In the genomic region with DNA sequence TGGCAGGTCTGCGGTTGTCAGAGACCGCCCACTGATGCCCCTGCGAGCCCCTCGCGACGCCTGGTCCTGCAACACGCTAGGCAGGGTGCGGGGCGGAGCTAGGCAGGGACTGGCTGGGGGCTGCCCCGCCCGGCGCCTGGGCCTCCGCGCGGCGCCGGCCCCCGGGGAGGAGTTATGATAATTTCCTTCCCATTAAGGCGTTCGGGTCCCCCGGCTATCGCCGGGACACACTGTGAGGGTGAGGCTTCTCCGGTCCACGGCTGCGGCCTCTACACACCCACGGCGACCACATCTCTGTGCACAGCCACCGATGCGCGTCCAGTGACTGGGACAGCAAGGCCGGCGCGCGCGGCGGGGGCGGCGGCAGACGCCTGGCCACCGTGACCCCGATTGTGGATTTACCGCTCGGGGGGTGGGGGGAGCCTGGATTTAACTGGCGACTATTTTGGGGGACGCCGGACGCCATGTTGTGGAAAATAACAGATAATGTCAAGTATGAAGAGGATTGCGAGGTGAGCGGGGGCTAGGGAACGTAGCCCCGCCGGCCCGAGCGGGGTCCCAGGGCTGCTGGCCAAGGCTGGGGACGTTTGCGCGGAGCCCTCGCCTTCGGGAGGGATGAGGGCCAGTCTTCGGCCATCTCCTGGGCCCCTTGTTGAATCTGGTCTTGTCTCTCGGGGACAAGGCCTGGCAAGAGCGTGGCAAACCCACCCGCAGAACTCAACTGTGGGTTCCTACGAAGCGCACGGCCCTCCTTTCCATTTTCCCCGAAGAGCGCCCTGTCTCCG, we compare ENCODE assay signal across 8 mouse cellular contexts. TPM values are rescaled to one million over a fixed set of nuclear protein-coding genes. Genes with fewer than 3 reads are reported as not detected.
DNase-seq lines count a peak whose midpoint lies in the region; ATAC-seq lines count a peak whose summit lies in the region.

Tfap2c (plus strand) TSS at position 223 of the 785 bp plus-strand sequence.

- peaks cover 85% of the 10 kb centered on the region for H3K27me3 ChIP-seq in forebrain, embryonic 11.5 days (ENCODE audit: control insufficient read depth, insufficient read depth, low read length)
- H3K27me3 ChIP-seq in kidney, embryonic 14.5 days (ENCODE audit: control insufficient read depth, insufficient read depth, low read length), result peaks cover 98% of the 10 kb centered on the region

- H3K4me3 ChIP-seq in forebrain, embryonic 11.5 days (ENCODE audit: low read depth, low read length), result peak within 1 kb of the TSS; percentile 56
- H3K4me3 ChIP-seq in kidney, embryonic 14.5 days (ENCODE audit: low read length), result peak within 1 kb of the TSS; percentile 43

- H3K9ac ChIP-seq in forebrain, embryonic 11.5 days (ENCODE audit: low read length), result peak within 1 kb of the TSS; percentile 77
- H3K9ac ChIP-seq in kidney, embryonic 14.5 days (ENCODE audit: low read depth, low read length), result peak within 1 kb of the TSS; percentile 7; the same call in 1 of the 2 replicates

- ATAC-seq in forebrain, embryonic 11.5 days (replicated peaks; ENCODE audit: low FRiP score), result peak; percentile 77
- ATAC-seq in kidney, embryonic 14.5 days (ENCODE audit: low FRiP score, low TSS enrichment), result peak; percentile 61; the same call in 1 of the 2 replicates

- under 1% methylated on average over 70 of the region's 70 CpGs for WGBS in forebrain, embryonic 11.5 days
- WGBS in kidney, embryonic 14.5 days, result under 1% methylated on average over 60 of the region's 70 CpGs

- H3K36me3 ChIP-seq in forebrain, embryonic 11.5 days (ENCODE audit: control insufficient read depth, insufficient read depth, low read length), result no peaks in the 10 kb centered on the region
- H3K36me3 ChIP-seq in kidney, embryonic 14.5 days (ENCODE audit: control insufficient read depth, insufficient read depth, low read length), result no peaks in the 10 kb centered on the region

- H3K4me2 ChIP-seq in forebrain, embryonic 11.5 days (ENCODE audit: low read depth, low read length, severe bottlenecking), result peak within 1 kb of the TSS; percentile 79
- peak within 1 kb of the TSS; percentile 60 for H3K4me2 ChIP-seq in kidney, embryonic 14.5 days (replicated peaks; ENCODE audit: low read depth, low read length)

- DNase-seq in ovary, postnatal 36 days (ENCODE audit: low spot score), result peak; percentile 33
- no peak for DNase-seq in ovary, adult 18-20 months (ENCODE audit: low spot score)
- peak; percentile 88 for DNase-seq in forebrain, embryonic 11.5 days (ENCODE audit: low spot score)
- peak; percentile 19 for DNase-seq in lung, postnatal 36 days
- peak; percentile 47 for DNase-seq in yolk sac, embryonic 10.5 days (ENCODE audit: low spot score)
- no peak for DNase-seq in MN1 (ENCODE audit: low spot score)
- no peak for DNase-seq in left cerebral cortex, adult 11 months (ENCODE audit: low spot score)

- H3K27ac ChIP-seq in forebrain, embryonic 11.5 days (ENCODE audit: low read depth, low read length), result peak within 1 kb of the TSS; percentile 31; the same call in 1 of the 2 replicates
- no peak within 1 kb of the TSS for H3K27ac ChIP-seq in kidney, embryonic 14.5 days (ENCODE audit: low read depth, low read length)

- H3K4me1 ChIP-seq in forebrain, embryonic 11.5 days (replicated peaks; ENCODE audit: control insufficient read depth, insufficient read depth, low read length), result peaks cover 39% of the 10 kb centered on the region
- H3K4me1 ChIP-seq in kidney, embryonic 14.5 days (ENCODE audit: control insufficient read depth, insufficient read depth, low read length), result peaks cover 9% of the 10 kb centered on the region

- no peaks in the 10 kb centered on the region for H3K9me3 ChIP-seq in forebrain, embryonic 11.5 days (ENCODE audit: control insufficient read depth, low read length)
- no peaks in the 10 kb centered on the region for H3K9me3 ChIP-seq in kidney, embryonic 14.5 days (ENCODE audit: control insufficient read depth, low read length)

RNA-seq across cellular contexts. Expression of gene Tfap2c, which starts in this region (rescaled TPM):
- polyA plus RNA-seq in forebrain, embryonic 11.5 days (2014; fragmentation: Nextera tagmentation; extraction: Ambion mirVana), result 45.1 and 46.5 TPM in 2 replicates
- 0.60 and 0.66 TPM in 2 replicates for polyA plus RNA-seq in kidney, embryonic 14.5 days (2014; fragmentation: Nextera tagmentation; extraction: Ambion mirVana)

Comparison
In these comparisons a context has a peak if more than half of its experiments do, and no peak if none do; other contexts are left out.
1. RNA of gene Tfap2c (polyA plus RNA-seq): 45.1 to 46.5 TPM in forebrain, embryonic 11.5 days; 0.60 to 0.66 TPM in kidney, embryonic 14.5 days; every median in the first group is over 10 times any median in the second.
2. DNase-seq: peak in ovary, postnatal 36 days (single experiment), forebrain, embryonic 11.5 days (single experiment), lung, postnatal 36 days (single experiment) and yolk sac, embryonic 10.5 days (single experiment); none in ovary, adult 18-20 months (single experiment), MN1 (single experiment) and left cerebral cortex, adult 11 months (single experiment).
3. Peak in ATAC-seq, H3K4me3 ChIP-seq, H3K9ac ChIP-seq and H3K4me2 ChIP-seq in kidney, embryonic 14.5 days; RNA of the gene not detected or under 1 TPM.